Mouse (Mus musculus): Measurements from ENCODE around the gene Nkx6-2. TPM values are rescaled to one million over a fixed set of nuclear protein-coding genes. Genes with fewer than 3 reads are reported as not detected.

Nkx6-2 gene
- polyA plus RNA-seq, 1 experiment from 2014 or later: not detected

- no peak for ATAC-seq (ENCODE audit: low FRiP score, low TSS enrichment)
- WGBS: 54% methylated on average over 5 of the region's 5 CpGs
- Histone ChIP-seq H3K9me3 (ENCODE audit: control insufficient read depth, low read length) (no peaks in the 10 kb centered on the region), H3K27ac (ENCODE audit: low read depth, low read length) (no peak overlapping the region), H3K4me3 (ENCODE audit: low read length) (no peak overlapping the region), H3K27me3 (ENCODE audit: control insufficient read depth, insufficient read depth, low read length) (no peaks in the 10 kb centered on the region), H3K4me2 (replicated peaks; ENCODE audit: low read depth, low read length) (no peak overlapping the region), H3K9ac (ENCODE audit: low read depth, low read length) (no peak overlapping the region), H3K36me3 (ENCODE audit: control insufficient read depth, insufficient read depth, low read length) (no peaks in the 10 kb centered on the region), H3K4me1 (ENCODE audit: control insufficient read depth, insufficient read depth, low read length) (0 out of 2 replicates have a peak, but pooled peaks cover 3% of the 10 kb centered on the region)
Measured at GRCm38 (mm10) chr7:139556331-139556730, 26.3 kb downstream of the Nkx6-2 start.

GRCm38 (mm10) chr7:139551519-139551918 lies 31.1 kb downstream of the Nkx6-2 start:
- 100% methylated on average over 2 of the region's 2 CpGs for WGBS
- H3K27ac ChIP-seq (ENCODE audit: low read depth, low read length): no peak overlapping the region
- ATAC-seq (ENCODE audit: low FRiP score, low TSS enrichment): no peak
- no peaks in the 10 kb centered on the region for H3K36me3 ChIP-seq (ENCODE audit: control insufficient read depth, insufficient read depth, low read length)
- no peak overlapping the region for H3K4me3 ChIP-seq (ENCODE audit: low read length)
- no peaks in the 10 kb centered on the region for H3K4me1 ChIP-seq (ENCODE audit: control insufficient read depth, insufficient read depth, low read length)
- no peaks in the 10 kb centered on the region for H3K9me3 ChIP-seq (ENCODE audit: control insufficient read depth, low read length)
- no peak overlapping the region for H3K4me2 ChIP-seq (replicated peaks; ENCODE audit: low read depth, low read length)
- H3K9ac ChIP-seq (ENCODE audit: low read depth, low read length): no peak overlapping the region
- no peaks in the 10 kb centered on the region for H3K27me3 ChIP-seq (ENCODE audit: control insufficient read depth, insufficient read depth, low read length)

DNA sequence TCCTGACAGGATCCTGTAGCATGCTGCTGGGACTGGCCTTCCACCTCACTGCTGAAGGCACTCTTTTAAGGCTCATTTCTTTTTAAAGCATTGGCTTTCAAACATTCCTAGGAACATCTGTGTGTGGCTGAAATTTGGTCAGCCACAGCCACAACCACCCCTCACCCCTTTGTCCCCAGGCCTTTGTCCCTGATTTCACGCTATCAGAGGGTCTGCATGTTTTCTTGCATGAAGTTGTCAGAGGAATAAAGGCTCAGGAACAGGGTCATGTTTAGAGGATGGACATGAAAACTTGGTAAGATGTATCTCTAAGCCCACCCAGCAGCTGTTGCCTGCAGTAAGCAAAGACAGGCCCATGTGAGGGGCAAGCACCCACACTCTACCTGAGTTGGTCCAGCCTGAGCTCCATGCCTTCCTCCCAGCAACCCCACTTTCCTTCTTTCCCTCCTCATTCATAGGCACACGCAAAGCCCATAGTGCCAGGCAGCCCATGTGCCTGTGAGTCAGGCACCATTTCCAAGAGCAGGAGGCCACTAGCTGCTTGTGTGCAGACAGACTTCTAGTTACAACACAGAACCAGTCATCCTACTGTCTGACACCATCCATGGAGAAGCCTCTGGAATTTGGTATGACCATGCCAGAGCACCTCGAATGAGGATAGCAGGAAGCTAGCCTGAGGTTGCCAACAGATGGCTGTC lies 32.4 kb downstream of the Nkx6-2 start:
- no peak for ATAC-seq (ENCODE audit: low FRiP score, low TSS enrichment)
- no peaks in the 10 kb centered on the region for H3K27me3 ChIP-seq (ENCODE audit: control insufficient read depth, insufficient read depth, low read length)
- 84% methylated on average over 3 of the region's 3 CpGs for WGBS
- no peak overlapping the region for H3K4me3 ChIP-seq (ENCODE audit: low read length)
- no peak overlapping the region for H3K27ac ChIP-seq (ENCODE audit: low read depth, low read length)
- H3K9me3 ChIP-seq (ENCODE audit: control insufficient read depth, low read length): no peaks in the 10 kb centered on the region
- no peak overlapping the region for H3K9ac ChIP-seq (ENCODE audit: low read depth, low read length)
- no peak overlapping the region for H3K4me2 ChIP-seq (replicated peaks; ENCODE audit: low read depth, low read length)
- H3K36me3 ChIP-seq (ENCODE audit: control insufficient read depth, insufficient read depth, low read length): no peaks in the 10 kb centered on the region
- no peaks in the 10 kb centered on the region for H3K4me1 ChIP-seq (ENCODE audit: control insufficient read depth, insufficient read depth, low read length)

DNA sequence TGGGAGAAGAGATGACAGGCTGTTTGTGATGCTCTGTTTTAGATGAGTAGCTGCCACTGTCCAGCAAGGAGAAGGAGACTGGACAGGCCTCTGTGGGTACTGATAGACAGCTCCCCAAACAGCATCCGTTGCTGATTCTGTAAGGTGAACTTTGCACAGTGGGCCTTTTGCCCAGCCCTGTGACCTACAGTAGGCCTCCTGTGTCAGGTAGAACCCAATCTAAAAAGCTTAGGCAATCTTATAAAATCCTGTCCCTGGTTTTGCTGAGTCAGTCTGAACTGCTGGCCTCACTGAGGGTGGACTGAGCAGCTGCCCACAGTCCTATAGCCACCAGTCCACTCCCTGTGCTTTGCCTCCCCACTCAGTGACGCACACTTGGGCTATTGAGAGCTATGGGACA lies 35.3 kb downstream of the Nkx6-2 start:
- no peak for ATAC-seq (ENCODE audit: low FRiP score, low TSS enrichment)
- WGBS: 77% methylated on average over 2 of the region's 2 CpGs

GRCm38 (mm10) chr7:139544706-139545625 lies 37.6 kb downstream of the Nkx6-2 start:
- Histone ChIP-seq H3K36me3 (ENCODE audit: control insufficient read depth, insufficient read depth, low read length) (no peaks in the 10 kb centered on the region), H3K27ac (ENCODE audit: low read depth, low read length) (no peak overlapping the region), H3K4me1 (ENCODE audit: control insufficient read depth, insufficient read depth, low read length) (peaks cover 3% of the 10 kb centered on the region; the same call in 1 of the 2 replicates), H3K27me3 (ENCODE audit: control insufficient read depth, insufficient read depth, low read length) (no peaks in the 10 kb centered on the region), H3K9ac (ENCODE audit: low read depth, low read length) (no peak overlapping the region), H3K9me3 (ENCODE audit: control insufficient read depth, low read length) (no peaks in the 10 kb centered on the region), H3K4me2 (replicated peaks; ENCODE audit: low read depth, low read length) (no peak overlapping the region), H3K4me3 (ENCODE audit: low read length) (no peak overlapping the region)
- 68% methylated on average over 12 of the region's 12 CpGs for WGBS
- 0 out of 2 replicates have a peak, but pooled peaks have one; percentile 56 for ATAC-seq (ENCODE audit: low FRiP score, low TSS enrichment)

More for the DNA sequence above, 35.3 kb downstream of the Nkx6-2 start:
- Histone ChIP-seq H3K27me3 (ENCODE audit: control insufficient read depth, insufficient read depth, low read length) (no peaks in the 10 kb centered on the region), H3K4me1 (ENCODE audit: control insufficient read depth, insufficient read depth, low read length) (peaks cover 3% of the 10 kb centered on the region; the same call in 1 of the 2 replicates), H3K4me2 (replicated peaks; ENCODE audit: low read depth, low read length) (no peak overlapping the region), H3K9me3 (ENCODE audit: control insufficient read depth, low read length) (no peaks in the 10 kb centered on the region), H3K9ac (ENCODE audit: low read depth, low read length) (no peak overlapping the region), H3K36me3 (ENCODE audit: control insufficient read depth, insufficient read depth, low read length) (no peaks in the 10 kb centered on the region), H3K27ac (ENCODE audit: low read depth, low read length) (no peak overlapping the region), H3K4me3 (ENCODE audit: low read length) (no peak overlapping the region)

DNA sequence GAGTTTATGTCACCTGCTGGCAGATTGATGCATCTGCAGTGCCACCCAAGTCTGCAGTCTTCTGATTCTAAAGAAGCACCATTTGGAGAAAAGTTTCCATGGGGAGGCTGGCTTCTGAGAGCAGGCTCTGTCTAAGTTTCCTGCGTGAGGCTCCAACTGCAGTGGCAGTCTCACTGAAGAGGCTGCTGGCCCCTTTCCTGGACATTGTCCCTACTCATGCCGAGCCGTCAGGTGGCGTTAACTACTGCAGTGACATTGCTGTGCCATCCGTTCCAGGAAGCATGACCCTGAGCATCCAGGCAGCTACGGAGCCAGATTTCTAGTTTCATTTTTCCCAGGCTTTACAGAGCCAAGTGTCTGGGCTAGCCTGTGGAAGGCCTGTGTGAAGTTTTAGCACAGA lies 41.2 kb downstream of the Nkx6-2 start:
- no peak overlapping the region for H3K4me2 ChIP-seq (replicated peaks; ENCODE audit: low read depth, low read length)
- WGBS: 81% methylated on average over 6 of the region's 6 CpGs
- H3K9me3 ChIP-seq (ENCODE audit: control insufficient read depth, low read length): no peaks in the 10 kb centered on the region
- H3K9ac ChIP-seq (ENCODE audit: low read depth, low read length): no peak overlapping the region
- H3K4me1 ChIP-seq (ENCODE audit: control insufficient read depth, insufficient read depth, low read length): peaks cover 3% of the 10 kb centered on the region; the same call in 1 of the 2 replicates
- no peak overlapping the region for H3K4me3 ChIP-seq (ENCODE audit: low read length)
- ATAC-seq (ENCODE audit: low FRiP score, low TSS enrichment): no peak
- H3K36me3 ChIP-seq (ENCODE audit: control insufficient read depth, insufficient read depth, low read length): no peaks in the 10 kb centered on the region
- H3K27me3 ChIP-seq (ENCODE audit: control insufficient read depth, insufficient read depth, low read length): no peaks in the 10 kb centered on the region
- H3K27ac ChIP-seq (ENCODE audit: low read depth, low read length): no peak overlapping the region

DNA sequence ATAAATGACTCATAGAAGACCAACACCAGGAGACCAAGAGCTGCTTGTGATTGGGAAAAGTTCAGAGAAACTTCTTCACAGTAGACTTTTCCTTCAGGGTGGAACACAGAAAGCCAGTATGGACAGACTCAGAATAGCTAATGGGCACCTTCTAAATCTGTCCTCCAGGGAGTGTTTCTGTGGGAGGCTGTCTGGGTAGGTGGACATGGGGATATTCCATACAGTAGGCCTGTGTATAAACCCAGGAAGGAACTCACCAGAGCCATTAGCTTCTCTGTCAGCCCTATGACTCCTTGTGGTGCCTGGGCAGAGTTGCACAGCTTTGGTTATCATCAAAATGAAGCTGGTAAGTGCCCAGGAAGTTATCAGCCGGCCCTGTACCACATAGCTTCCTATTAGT lies 42.0 kb downstream of the Nkx6-2 start:
- WGBS: 88% methylated on average over 1 of the region's 1 CpGs
- Histone ChIP-seq H3K4me3 (ENCODE audit: low read length) (no peak overlapping the region), H3K27ac (ENCODE audit: low read depth, low read length) (no peak overlapping the region), H3K4me1 (ENCODE audit: control insufficient read depth, insufficient read depth, low read length) (peaks cover 3% of the 10 kb centered on the region; the same call in 1 of the 2 replicates), H3K4me2 (replicated peaks; ENCODE audit: low read depth, low read length) (no peak overlapping the region), H3K27me3 (ENCODE audit: control insufficient read depth, insufficient read depth, low read length) (no peaks in the 10 kb centered on the region), H3K36me3 (ENCODE audit: control insufficient read depth, insufficient read depth, low read length) (no peaks in the 10 kb centered on the region), H3K9ac (ENCODE audit: low read depth, low read length) (no peak overlapping the region), H3K9me3 (ENCODE audit: control insufficient read depth, low read length) (no peaks in the 10 kb centered on the region)
- ATAC-seq (ENCODE audit: low FRiP score, low TSS enrichment): no peak

DNA sequence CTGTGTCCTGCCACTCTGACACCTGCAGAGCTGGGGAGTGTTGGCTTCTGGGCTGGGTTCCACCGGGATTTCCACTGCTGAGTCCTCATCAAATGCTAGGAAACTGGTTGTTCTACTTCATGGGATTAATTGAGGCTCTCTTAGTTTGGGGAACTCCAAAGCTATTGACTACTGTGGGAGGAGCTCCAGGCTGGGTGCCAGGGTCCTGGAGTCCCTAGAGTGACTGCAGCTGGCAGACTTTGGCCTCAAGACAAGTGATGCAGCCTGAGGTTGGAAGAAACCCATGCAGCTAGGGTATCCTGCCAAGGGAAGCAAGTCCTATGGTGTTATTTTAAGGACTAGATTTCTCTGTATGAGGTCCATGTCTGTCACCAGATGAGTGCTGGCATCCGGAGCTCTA lies 44.1 kb downstream of the Nkx6-2 start:
- Histone ChIP-seq H3K36me3 (ENCODE audit: control insufficient read depth, insufficient read depth, low read length) (no peaks in the 10 kb centered on the region), H3K27me3 (ENCODE audit: control insufficient read depth, insufficient read depth, low read length) (no peaks in the 10 kb centered on the region), H3K9ac (ENCODE audit: low read depth, low read length) (no peak overlapping the region), H3K4me2 (replicated peaks; ENCODE audit: low read depth, low read length) (no peak overlapping the region), H3K27ac (ENCODE audit: low read depth, low read length) (no peak overlapping the region), H3K4me1 (ENCODE audit: control insufficient read depth, insufficient read depth, low read length) (no peaks in the 10 kb centered on the region), H3K4me3 (ENCODE audit: low read length) (no peak overlapping the region), H3K9me3 (ENCODE audit: control insufficient read depth, low read length) (no peaks in the 10 kb centered on the region)
- WGBS: 89% methylated on average over 2 of the region's 2 CpGs
- ATAC-seq (ENCODE audit: low FRiP score, low TSS enrichment): no peak

- H3K4me3 ChIP-seq (ENCODE audit: low read length): no peak overlapping the region
- no peak overlapping the region for H3K9ac ChIP-seq (ENCODE audit: low read depth, low read length)
- H3K9me3 ChIP-seq (ENCODE audit: control insufficient read depth, low read length): no peaks in the 10 kb centered on the region
- H3K27me3 ChIP-seq (ENCODE audit: control insufficient read depth, insufficient read depth, low read length): no peaks in the 10 kb centered on the region
- no peak overlapping the region for H3K4me2 ChIP-seq (replicated peaks; ENCODE audit: low read depth, low read length)
- 92% methylated on average over 9 of the region's 9 CpGs for WGBS
- H3K36me3 ChIP-seq (ENCODE audit: control insufficient read depth, insufficient read depth, low read length): no peaks in the 10 kb centered on the region
- ATAC-seq (ENCODE audit: low FRiP score, low TSS enrichment): no peak
- H3K27ac ChIP-seq (ENCODE audit: low read depth, low read length): no peak overlapping the region
- no peaks in the 10 kb centered on the region for H3K4me1 ChIP-seq (ENCODE audit: control insufficient read depth, insufficient read depth, low read length)
Measured at GRCm38 (mm10) chr7:139537831-139538230, 44.8 kb downstream of the Nkx6-2 start.

Data from kidney, embryonic 14.5 days (tissue).